Mouse (Mus musculus) bone marrow macrophage, adult 2 months (primary cell): ENCODE measurements around the gene Acsl5.

ENCODE experiments used
- CTCF ChIP-seq: IDR thresholded peaks from 2 replicates; pipeline ENCODE4 v1.5.1; 2012; ENCODE audit warnings: low read depth, mild to moderate bottlenecking, low read length, moderate library complexity
- POLR2A ChIP-seq: IDR thresholded peaks from 2 replicates; pipeline ENCODE4 v1.6.1; 2012; ENCODE audit warnings: mild to moderate bottlenecking, low read depth, low read length, borderline replicate concordance

- TF ChIP-seq CTCF = no peak
- TF ChIP-seq POLR2A = no peak
These were observed 43.1 kb upstream of the Acsl5 start for GRCm38 (mm10) chr19:55208654-55209053.
